Mouse (Mus musculus) kidney, embryonic 16.5 days (tissue): Measurements from ENCODE around the gene Srgap1. TPM values are rescaled to one million over a fixed set of nuclear protein-coding genes. Genes with fewer than 3 reads are reported as not detected.

ENCODE experiments used
- ATAC-seq: fragments of 200-750 bp; cut with Nextera tagmentation; 2 replicates; pipeline ENCODE4 v1.8.0; 2017; ENCODE audit warnings: moderate TSS enrichment; ENCODE audit not compliant: low FRiP score, low TSS enrichment
- H3K27ac ChIP-seq: fragments of 300-500 bp; sonication (generic); 2 replicates; pipeline ENCODE4 v1.5.1; 2014; ENCODE audit warnings: low read length
- H3K27me3 ChIP-seq: fragments of 300-500 bp; sonication (generic); 2 replicates; pipeline ENCODE4 v1.6.1; 2014; ENCODE audit warnings: low read length, control low read depth, mixed read lengths; ENCODE audit not compliant: insufficient read depth
- H3K36me3 ChIP-seq: fragments of 300-500 bp; sonication (generic); 2 replicates; pipeline ENCODE4 v1.6.1; 2014; ENCODE audit warnings: low read length, control low read depth, mixed read lengths; ENCODE audit not compliant: insufficient read depth
- H3K4me1 ChIP-seq: fragments of 300-500 bp; sonication (generic); 2 replicates; pipeline ENCODE4 v1.6.1; 2014; ENCODE audit warnings: low read length, control low read depth, mixed read lengths; ENCODE audit not compliant: insufficient read depth
- H3K4me2 ChIP-seq: fragments of 300-500 bp; sonication (generic); replicated peaks from 2 replicates; pipeline ENCODE4 v1.6.1; 2014; ENCODE audit warnings: low read depth, low read length
- H3K4me3 ChIP-seq: fragments of 300-500 bp; sonication (generic); 2 replicates; pipeline ENCODE4 v1.5.1; 2014; ENCODE audit warnings: mild to moderate bottlenecking, low read length
- H3K9ac ChIP-seq: fragments of 300-500 bp; sonication (generic); replicated peaks from 2 replicates; pipeline ENCODE4 v1.6.1; 2014; ENCODE audit warnings: low read length
- H3K9me3 ChIP-seq: fragments of 300-500 bp; sonication (generic); 2 replicates; pipeline ENCODE4 v1.6.1; 2016; ENCODE audit warnings: low read length, control low read depth
- whole genome bisulfite sequencing: fragments of 180-500 bp; shearing (Covaris S2); extraction: QIAGEN DNeasy Blood & Tissue Kit; methylation state at CpG from one replicate; pipeline ENCODE4 v1.1.7; 2014; 5-methylcytosine and 5-hydroxymethylcytosine counted together
- polyA plus RNA-seq: library from polyadenylated mRNA; unstranded; fragments of >200 nt; fragmentation: Nextera tagmentation; extraction: Ambion mirVana; gene quantifications from 2 replicates; pipeline ENCODE4 v1.2.1, GENCODE M21; 2015

Gene Srgap1
- polyA plus RNA-seq, 1 experiment from 2014 or later: 12.4 TPM

DNA sequence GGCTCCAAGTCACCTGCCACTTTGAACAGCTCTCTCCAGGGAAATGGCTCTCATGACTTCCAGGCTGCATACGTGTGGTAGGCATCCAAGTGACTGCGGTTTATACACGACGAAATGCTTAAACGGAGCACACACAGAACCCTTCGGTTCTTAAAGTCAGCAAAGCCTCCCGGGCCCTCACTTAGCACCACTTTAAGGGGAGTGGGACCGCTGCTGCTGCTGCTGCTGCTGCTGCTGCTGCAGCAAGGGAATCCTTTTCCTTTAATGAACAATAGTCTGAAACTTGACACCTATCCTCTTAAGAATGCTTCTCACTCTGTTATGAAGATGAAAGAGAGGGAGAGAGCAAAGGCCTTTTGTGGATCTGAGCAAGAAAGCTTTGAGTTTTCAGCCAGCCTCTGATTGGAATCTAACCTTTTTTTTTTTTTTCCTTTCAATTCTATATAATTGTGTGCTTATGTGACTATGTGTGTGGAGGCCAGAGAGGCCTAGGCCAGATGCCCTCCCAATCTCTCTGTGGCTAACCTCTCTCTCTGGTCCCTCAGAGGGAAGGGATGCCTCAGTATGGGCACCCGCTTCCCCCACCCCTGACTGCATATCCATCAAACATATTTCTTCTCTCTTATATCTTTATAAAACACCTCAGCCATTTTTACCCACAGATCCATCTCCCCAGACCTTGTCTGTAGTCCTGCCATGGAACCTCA is 161.4 kb downstream of the Srgap1 start:
- Histone ChIP-seq H3K4me2 (no peak overlapping the region), H3K27me3 (no peaks in the 10 kb centered on the region), H3K9ac (0 out of 2 replicates have a peak overlapping the region, but pooled peaks have one; percentile 0), H3K4me1 (peaks cover 26% of the 10 kb centered on the region), H3K4me3 (no peak overlapping the region), H3K27ac (0 out of 2 replicates have a peak overlapping the region, but pooled peaks have one; percentile 1), H3K36me3 (no peaks in the 10 kb centered on the region), H3K9me3 (no peaks in the 10 kb centered on the region)
- WGBS: 22% methylated on average over 9 of the region's 9 CpGs
- no peak for ATAC-seq

DNA sequence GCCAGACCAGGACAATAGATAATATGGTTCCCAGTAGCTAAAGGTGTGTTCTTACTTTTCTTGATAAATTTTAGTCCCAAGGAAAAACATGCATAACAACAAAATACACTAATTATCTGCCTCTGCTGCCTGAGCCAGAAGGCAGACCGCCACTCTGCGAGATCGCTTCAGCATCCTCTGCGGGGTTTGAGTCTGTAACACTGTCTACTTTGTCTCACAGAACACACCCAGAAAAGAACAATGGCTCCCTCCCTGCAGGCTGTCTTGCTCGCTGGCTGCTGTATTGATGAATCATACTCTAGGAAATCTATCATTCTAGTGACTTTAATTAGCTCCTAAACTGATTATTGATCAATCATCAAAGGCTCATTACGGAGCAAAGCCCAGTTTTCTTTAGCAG is 164.7 kb downstream of the Srgap1 start:
- no peak overlapping the region for H3K27ac ChIP-seq

DNA sequence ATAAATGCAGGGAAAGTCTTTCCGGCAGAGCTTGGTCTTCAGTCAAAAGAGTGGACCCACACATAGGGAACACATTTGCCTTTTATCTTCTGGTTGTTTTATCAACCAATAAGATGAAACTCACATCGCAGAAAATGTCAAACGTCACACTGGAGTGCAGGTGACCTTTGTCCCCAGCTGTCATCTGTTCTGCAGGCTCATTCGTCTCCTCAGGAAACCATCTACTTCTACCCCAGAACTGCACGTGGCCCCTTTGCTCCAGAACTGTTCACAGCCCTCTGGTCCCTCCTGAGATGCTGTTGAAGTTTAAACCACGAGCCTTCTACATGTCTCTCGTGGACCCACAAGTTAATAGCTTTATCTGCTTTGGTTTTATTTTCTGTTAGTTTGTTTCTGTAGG is 168.3 kb downstream of the Srgap1 start:
- WGBS: 36% methylated on average over 7 of the region's 7 CpGs
- H3K9me3 ChIP-seq: no peaks in the 10 kb centered on the region
- H3K27ac ChIP-seq: peak overlapping the region; percentile 74; the same call in 1 of the 2 replicates
- no peak overlapping the region for H3K9ac ChIP-seq
- H3K36me3 ChIP-seq: no peaks in the 10 kb centered on the region
- H3K27me3 ChIP-seq: no peaks in the 10 kb centered on the region
- no peak for ATAC-seq
- H3K4me2 ChIP-seq: no peak overlapping the region
- peaks cover 33% of the 10 kb centered on the region for H3K4me1 ChIP-seq
- H3K4me3 ChIP-seq: no peak overlapping the region

More for the DNA sequence above, 164.7 kb downstream of the Srgap1 start:
- Histone ChIP-seq H3K9me3 (no peaks in the 10 kb centered on the region), H3K27me3 (no peaks in the 10 kb centered on the region), H3K4me2 (no peak overlapping the region), H3K9ac (no peak overlapping the region), H3K4me3 (no peak overlapping the region), H3K4me1 (peaks cover 48% of the 10 kb centered on the region), H3K36me3 (no peaks in the 10 kb centered on the region)
- whole genome bisulfite sequencing: 81% methylated on average over 6 of the region's 6 CpGs
- no peak for ATAC-seq

DNA sequence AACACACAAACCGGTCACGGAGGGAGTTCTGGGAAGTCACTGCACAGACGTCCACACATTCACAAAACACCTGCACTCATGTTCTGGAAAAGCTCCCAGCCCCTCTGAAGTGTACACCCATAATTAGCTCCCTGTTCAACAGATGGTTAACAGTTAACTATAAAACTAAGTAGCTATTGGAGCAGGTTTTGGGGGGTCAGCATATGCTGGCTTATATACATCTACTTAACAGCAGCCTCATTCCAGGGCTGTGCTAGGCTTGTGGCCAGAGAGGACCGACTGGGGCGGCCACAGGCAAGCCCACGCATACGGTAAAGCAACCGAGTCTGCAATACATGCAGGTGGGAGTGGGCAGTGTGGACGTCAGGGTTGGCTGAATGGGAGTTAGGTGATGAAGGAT is 169.2 kb downstream of the Srgap1 start:
- no peaks in the 10 kb centered on the region for H3K36me3 ChIP-seq
- peak; percentile 67 for ATAC-seq
- H3K9ac ChIP-seq: 0 out of 2 replicates have a peak overlapping the region, but pooled peaks have one; percentile 39
- H3K4me2 ChIP-seq: no peak overlapping the region
- H3K27me3 ChIP-seq: no peaks in the 10 kb centered on the region
- H3K4me3 ChIP-seq: no peak overlapping the region
- peaks cover 41% of the 10 kb centered on the region for H3K4me1 ChIP-seq
- no peaks in the 10 kb centered on the region for H3K9me3 ChIP-seq
- peak overlapping the region; percentile 74 for H3K27ac ChIP-seq
- 40% methylated on average over 9 of the region's 9 CpGs for whole genome bisulfite sequencing

DNA sequence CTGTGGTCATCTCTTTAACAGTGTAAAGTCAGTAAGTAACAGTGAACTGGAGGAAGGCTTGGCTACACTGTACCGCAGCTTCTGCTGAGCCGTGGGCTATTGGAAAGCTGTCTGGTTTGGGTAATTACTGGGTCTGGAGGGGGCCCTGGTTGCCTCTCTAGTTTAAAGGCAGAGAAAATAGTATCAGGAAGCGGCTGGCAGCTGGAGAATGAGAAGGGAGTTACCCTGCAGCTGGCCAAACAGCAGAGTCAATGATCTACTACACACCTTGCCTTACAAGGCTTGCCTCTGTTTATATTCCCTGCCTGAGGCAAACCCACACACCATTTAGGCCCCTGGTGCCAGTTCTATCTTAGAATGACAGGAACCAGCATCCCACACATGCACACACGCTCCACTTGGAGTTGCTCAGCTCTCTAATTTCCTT is 174.0 kb downstream of the Srgap1 start:
- peaks cover 17% of the 10 kb centered on the region for H3K36me3 ChIP-seq
- peak overlapping the region; percentile 21; the same call in 1 of the 2 replicates for H3K4me2 ChIP-seq
- no peak overlapping the region for H3K4me3 ChIP-seq
- no peak overlapping the region for H3K9ac ChIP-seq
- H3K4me1 ChIP-seq: peaks cover 30% of the 10 kb centered on the region
- H3K27me3 ChIP-seq: no peaks in the 10 kb centered on the region
- 14% methylated on average over 4 of the region's 4 CpGs for WGBS
- ATAC-seq: peak; percentile 93
- H3K27ac ChIP-seq: peak overlapping the region; percentile 86
- H3K9me3 ChIP-seq: peaks cover 3% of the 10 kb centered on the region; the same call in 1 of the 2 replicates

DNA sequence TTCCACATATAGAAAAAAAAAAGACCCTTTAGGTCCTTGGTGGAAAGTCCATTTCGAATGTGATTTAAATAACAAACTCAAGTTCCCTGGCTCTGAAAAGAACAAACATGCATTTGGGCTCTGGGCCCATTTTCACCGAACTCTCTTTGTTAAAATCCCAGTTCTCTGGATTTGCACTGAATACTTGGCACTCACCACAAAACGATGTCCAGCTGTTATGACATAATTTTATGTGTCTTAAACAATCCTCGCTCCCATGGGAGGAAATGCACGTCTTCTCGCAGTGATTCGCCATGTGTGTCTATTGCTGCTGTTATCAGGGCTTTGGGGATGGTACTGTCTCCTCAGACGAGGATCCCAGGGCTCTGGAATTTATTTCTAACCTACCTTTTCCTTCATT is 177.2 kb downstream of the Srgap1 start:
- H3K27me3 ChIP-seq: no peaks in the 10 kb centered on the region
- H3K9me3 ChIP-seq: peaks cover 3% of the 10 kb centered on the region; the same call in 1 of the 2 replicates
- WGBS: 55% methylated on average over 8 of the region's 8 CpGs
- no peak overlapping the region for H3K27ac ChIP-seq
- no peak overlapping the region for H3K4me2 ChIP-seq
- H3K36me3 ChIP-seq: peaks cover 17% of the 10 kb centered on the region
- H3K9ac ChIP-seq: no peak overlapping the region
- no peak for ATAC-seq
- H3K4me3 ChIP-seq: no peak overlapping the region
- peaks cover 28% of the 10 kb centered on the region for H3K4me1 ChIP-seq

DNA sequence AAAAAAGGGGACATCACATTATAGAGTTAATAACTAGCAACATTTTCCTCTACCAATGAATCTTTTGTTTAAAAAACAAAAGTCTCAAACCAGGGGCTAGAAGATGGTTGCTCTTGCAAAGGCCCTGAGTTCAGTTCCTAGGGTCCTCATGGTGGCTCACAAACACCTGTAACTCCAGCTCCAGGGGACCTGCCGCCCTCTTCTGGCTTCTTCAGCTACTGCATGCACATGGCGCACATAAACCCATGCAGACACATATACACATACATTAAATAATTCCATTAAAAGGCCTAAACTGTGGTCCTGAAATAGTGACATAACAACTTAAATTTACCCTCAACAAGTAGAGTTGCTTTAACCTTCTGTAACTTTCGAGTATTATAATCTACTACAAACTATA is 178.9 kb downstream of the Srgap1 start:
- peaks cover 3% of the 10 kb centered on the region; the same call in 1 of the 2 replicates for H3K9me3 ChIP-seq
- 94% methylated on average over 3 of the region's 3 CpGs for WGBS
- no peak overlapping the region for H3K4me2 ChIP-seq
- no peak for ATAC-seq
- H3K27me3 ChIP-seq: no peaks in the 10 kb centered on the region
- H3K27ac ChIP-seq: no peak overlapping the region
- peaks cover 17% of the 10 kb centered on the region for H3K36me3 ChIP-seq
- H3K9ac ChIP-seq: no peak overlapping the region
- H3K4me3 ChIP-seq: no peak overlapping the region
- peaks cover 20% of the 10 kb centered on the region for H3K4me1 ChIP-seq

DNA sequence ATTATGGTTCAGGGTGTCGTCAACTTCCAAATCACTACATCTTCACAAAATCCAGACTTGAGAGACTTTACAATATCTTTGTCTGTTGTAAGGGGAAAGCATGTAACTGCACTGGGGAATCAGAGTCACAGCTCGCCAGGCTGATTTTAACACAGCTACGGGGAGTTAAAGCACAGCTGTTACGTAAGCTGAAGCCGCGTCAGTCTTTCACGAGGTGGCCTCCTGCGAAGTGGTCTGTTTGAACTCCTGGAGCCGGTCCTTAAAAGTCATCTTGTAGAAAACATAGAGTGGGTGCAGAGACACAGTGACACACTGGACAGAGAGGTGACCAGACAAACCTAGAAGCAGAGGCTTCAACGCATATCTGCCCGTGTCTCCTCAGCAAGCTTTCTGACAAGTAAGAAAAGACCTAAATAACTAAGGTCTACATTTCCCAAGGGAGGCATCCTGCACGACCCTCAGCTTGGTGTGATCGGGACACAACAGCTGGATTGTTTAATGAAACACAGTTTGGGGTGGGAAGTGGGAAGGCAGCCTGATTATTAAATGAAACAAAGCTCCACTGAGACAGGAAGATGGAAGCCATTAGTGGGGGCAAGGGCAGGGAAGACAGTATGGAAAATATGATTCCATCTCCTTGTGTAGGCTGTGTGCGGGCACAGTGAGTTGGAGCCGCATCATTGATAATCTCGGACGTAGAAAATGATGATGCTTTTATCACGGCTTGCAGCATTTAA is 181.4 kb downstream of the Srgap1 start:
- Histone ChIP-seq H3K4me1 (0 out of 2 replicates have a peak, but pooled peaks cover 5% of the 10 kb centered on the region), H3K36me3 (peaks cover 17% of the 10 kb centered on the region), H3K27ac (no peak overlapping the region), H3K4me3 (no peak overlapping the region), H3K9ac (no peak overlapping the region), H3K27me3 (no peaks in the 10 kb centered on the region), H3K4me2 (no peak overlapping the region), H3K9me3 (peaks cover 3% of the 10 kb centered on the region; the same call in 1 of the 2 replicates)
- ATAC-seq: no peak
- WGBS: 44% methylated on average over 18 of the region's 18 CpGs

DNA sequence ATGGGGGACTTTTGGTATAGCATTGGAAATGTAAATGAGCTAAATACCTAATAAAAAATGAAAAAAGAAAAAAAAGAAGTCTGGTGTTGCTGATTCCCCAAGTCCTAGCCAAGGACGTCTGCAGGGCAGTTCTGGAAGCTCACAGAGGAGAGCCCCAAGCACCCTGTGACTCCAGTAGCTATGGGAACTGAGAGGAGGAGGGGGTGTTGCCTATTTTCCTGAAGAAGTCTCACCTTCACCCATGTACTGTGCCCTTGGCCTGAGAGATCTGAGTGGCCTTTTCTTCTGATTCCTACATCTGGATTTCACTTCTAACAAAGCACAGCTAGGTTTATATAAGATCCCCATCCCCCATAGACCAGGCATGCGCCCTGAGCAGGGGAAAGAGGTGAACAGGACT is 186.2 kb downstream of the Srgap1 start:
- no peak overlapping the region for H3K9ac ChIP-seq
- H3K36me3 ChIP-seq: no peaks in the 10 kb centered on the region
- 0 out of 2 replicates have a peak, but pooled peaks have one; percentile 42 for ATAC-seq
- no peak overlapping the region for H3K4me2 ChIP-seq
- H3K27ac ChIP-seq: no peak overlapping the region
- peaks cover 20% of the 10 kb centered on the region; the same call in 1 of the 2 replicates for H3K4me1 ChIP-seq
- H3K27me3 ChIP-seq: no peaks in the 10 kb centered on the region
- 64% methylated on average over 2 of the region's 2 CpGs for WGBS
- no peaks in the 10 kb centered on the region for H3K9me3 ChIP-seq
- H3K4me3 ChIP-seq: no peak overlapping the region
